Mouse (Mus musculus): ENCODE measurements at regions not wholly inside any gene's neighbourhood (a gene's known extent, or its start where the extent isn't known, plus 50 kb on each side); places are given as distances from the start of the nearest gene placed in this dataset.

- DNase-seq (ENCODE audit: low read depth), result no peak
Observed at GRCm38 (mm10) chrX:22898698-22899051, 466.2 kb downstream of the Klhl13 start.

GRCm38 (mm10) chrX:22898048-22898697 is 466.7 kb downstream of the Klhl13 start:
- DNase-seq (ENCODE audit: low read depth), result no peak

DNA sequence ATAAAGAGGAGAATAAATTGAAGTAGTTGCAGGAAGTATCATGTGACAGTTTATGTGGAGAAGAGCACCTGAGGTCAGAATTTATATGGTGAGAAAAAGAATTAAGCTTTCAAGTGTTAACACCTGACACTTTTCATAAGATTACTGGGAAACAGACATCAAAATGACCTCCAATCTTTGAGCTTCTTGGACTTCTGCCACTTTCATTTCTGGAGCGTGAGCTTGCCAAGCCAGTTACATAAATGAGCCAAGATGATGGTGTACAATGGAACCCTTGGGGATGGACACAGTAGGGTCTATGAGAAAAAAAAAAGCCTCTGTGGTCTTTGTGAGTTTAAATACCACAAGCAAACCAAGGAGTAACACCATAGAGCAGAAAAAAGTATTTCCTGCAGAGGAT is 495.1 kb downstream of the Klhl13 start:
- peak; percentile 0 for DNase-seq (ENCODE audit: low read depth)

GRCm38 (mm10) chrX:22849522-22850495 is 515.1 kb downstream of the Klhl13 start:
- no peak for DNase-seq (ENCODE audit: low read depth)

- DNase-seq (ENCODE audit: low read depth), result no peak
Observed at GRCm38 (mm10) chrX:22848778-22849177, 516.1 kb downstream of the Klhl13 start.

DNA sequence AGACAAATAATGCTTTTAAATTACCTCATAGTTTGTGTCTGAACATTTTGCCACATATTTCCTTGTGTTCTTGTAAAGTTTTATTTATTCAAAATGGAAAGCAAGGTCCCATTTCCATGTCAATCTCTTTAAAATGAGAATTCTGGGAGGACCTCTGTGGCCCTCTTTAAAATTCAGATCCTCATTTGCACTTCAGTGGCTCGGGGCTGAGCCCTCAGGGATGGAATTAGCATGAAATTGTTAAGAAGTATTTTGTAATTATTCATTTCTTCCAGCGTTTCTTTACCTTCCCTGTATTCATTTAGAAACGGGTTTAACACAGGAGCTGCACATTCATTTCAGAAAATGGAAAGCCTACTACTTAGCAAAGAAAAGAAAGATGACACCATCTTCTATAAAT is 531.7 kb downstream of the Klhl13 start:
- DNase-seq (ENCODE audit: low read depth), result no peak

GRCm38 (mm10) chrX:22805184-22805583 is 559.7 kb downstream of the Klhl13 start:
- no peak for DNase-seq (ENCODE audit: low read depth)

GRCm38 (mm10) chrX:22769971-22770530 is 594.8 kb downstream of the Klhl13 start:
- DNase-seq (ENCODE audit: low read depth), result no peak

GRCm38 (mm10) chrX:22739235-22739634 is 625.6 kb downstream of the Klhl13 start:
- DNase-seq (ENCODE audit: low read depth), result no peak

DNA sequence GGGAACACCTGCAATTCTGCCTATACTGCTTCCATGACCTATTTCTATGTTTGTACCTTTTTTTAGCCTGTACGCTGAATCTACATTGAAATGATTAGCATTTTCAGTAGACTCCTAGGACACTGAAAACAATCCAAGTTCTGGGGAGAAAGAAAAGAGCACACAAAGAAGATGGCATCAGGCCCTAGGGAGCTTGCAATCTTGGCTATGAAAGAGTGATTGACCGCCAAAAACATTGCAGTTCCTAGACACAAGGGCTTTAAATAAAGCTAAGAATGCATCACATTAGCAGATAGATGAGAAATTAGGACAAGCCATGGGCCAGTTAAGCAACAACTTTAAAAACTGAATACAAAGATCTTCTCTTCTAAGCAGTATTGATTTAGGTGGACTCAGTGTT is 666.7 kb downstream of the Klhl13 start:
- DNase-seq (ENCODE audit: low read depth), result no peak

- no peak for DNase-seq (ENCODE audit: low read depth)
Observed at GRCm38 (mm10) chrX:22657722-22658342, 707.0 kb downstream of the Klhl13 start.

Measured in fibroblast of lung, adult 2 months (primary cell).